Mouse (Mus musculus): ENCODE measurements around the gene Rnf187. TPM values are rescaled to one million over a fixed set of nuclear protein-coding genes. Genes with fewer than 3 reads are reported as not detected.

Gene Rnf187
- total and polyA plus RNA-seq, 2 experiments from 2014 or later, result 700 to 925 TPM

GRCm38 (mm10) chr11:58894456-58894855 lies 44.3 kb downstream of the Rnf187 start:
- Histone ChIP-seq H3K27ac (ENCODE audit: low read depth, low read length) (no peak overlapping the region), H3K9ac (replicated peaks; ENCODE audit: low read length, poor library complexity, severe bottlenecking) (no peak overlapping the region), H3K9me3 (ENCODE audit: low read length) (no peaks in the 10 kb centered on the region), H3K27me3 (ENCODE audit: insufficient read depth, low read length) (no peaks in the 10 kb centered on the region), H3K4me1 (ENCODE audit: insufficient read depth, low read length) (no peaks in the 10 kb centered on the region), H3K4me3 (ENCODE audit: low read depth, low read length) (no peak overlapping the region), H3K36me3 (ENCODE audit: insufficient read depth, low read length) (peaks cover 30% of the 10 kb centered on the region), H3K4me2 (ENCODE audit: low read depth, low read length, poor library complexity, severe bottlenecking) (no peak overlapping the region)
- no peak for ATAC-seq (ENCODE audit: low FRiP score)
- no peak for TF ChIP-seq CTCF (IDR thresholded peaks at IDR 0.05)
- 76% methylated on average over 6 of the region's 6 CpGs for WGBS
- no peak for DNase-seq (ENCODE audit: low spot score)

GRCm38 (mm10) chr11:58890511-58890910 lies 48.2 kb downstream of the Rnf187 start:
- DNase-seq (ENCODE audit: low spot score) (no peak), ATAC-seq (ENCODE audit: low FRiP score) (no peak)
- H3K36me3 ChIP-seq (ENCODE audit: insufficient read depth, low read length), result peaks cover 21% of the 10 kb centered on the region
- H3K27me3 ChIP-seq (ENCODE audit: insufficient read depth, low read length), result no peaks in the 10 kb centered on the region
- TF ChIP-seq CTCF (IDR thresholded peaks at IDR 0.05), result no peak
- H3K4me1 ChIP-seq (ENCODE audit: insufficient read depth, low read length), result no peaks in the 10 kb centered on the region
- H3K27ac ChIP-seq (ENCODE audit: low read depth, low read length), result no peak overlapping the region
- no peak overlapping the region for H3K4me2 ChIP-seq (ENCODE audit: low read depth, low read length, poor library complexity, severe bottlenecking)
- WGBS, result 94% methylated on average over 10 of the region's 10 CpGs
- H3K4me3 ChIP-seq (ENCODE audit: low read depth, low read length), result no peak overlapping the region
- no peak overlapping the region for H3K9ac ChIP-seq (replicated peaks; ENCODE audit: low read length, poor library complexity, severe bottlenecking)
- no peaks in the 10 kb centered on the region for H3K9me3 ChIP-seq (ENCODE audit: low read length)

- 84% methylated on average over 8 of the region's 8 CpGs for WGBS
- no peak for TF ChIP-seq CTCF (IDR thresholded peaks at IDR 0.05)
- no peak overlapping the region for H3K27ac ChIP-seq (ENCODE audit: low read depth, low read length)
- H3K9me3 ChIP-seq (ENCODE audit: low read length), result no peaks in the 10 kb centered on the region
- ATAC-seq (ENCODE audit: low FRiP score), result no peak
- H3K27me3 ChIP-seq (ENCODE audit: insufficient read depth, low read length), result no peaks in the 10 kb centered on the region
- no peak for DNase-seq (ENCODE audit: low spot score)
- no peaks in the 10 kb centered on the region for H3K4me1 ChIP-seq (ENCODE audit: insufficient read depth, low read length)
- H3K4me2 ChIP-seq (ENCODE audit: low read depth, low read length, poor library complexity, severe bottlenecking), result no peak overlapping the region
- H3K36me3 ChIP-seq (ENCODE audit: insufficient read depth, low read length), result peaks cover 36% of the 10 kb centered on the region
- H3K9ac ChIP-seq (replicated peaks; ENCODE audit: low read length, poor library complexity, severe bottlenecking), result no peak overlapping the region
- no peak overlapping the region for H3K4me3 ChIP-seq (ENCODE audit: low read depth, low read length)
These were observed 55.0 kb downstream of the Rnf187 start for GRCm38 (mm10) chr11:58883756-58884155.

Small RNA genes lying within 50 kb of the gene (microRNA-seq; reads per million reads assigned to microRNA genes)
- gene Gm44313 (ENCODE audit: borderline number of aligned reads), result not detected

Other genes starting within 250 kb of the Rnf187 start
- not detected in 2 replicates for gene Olfr319, start 239.8 kb downstream of the Rnf187 start, total RNA-seq (2014; rRNA removed)
- gene Olfr319, start 239.8 kb downstream of the Rnf187 start, polyA plus RNA-seq (2015; fragmentation: Nextera tagmentation; extraction: Ambion mirVana), result not detected in 2 replicates
- gene Olfr318, start 214.9 kb downstream of the Rnf187 start, total RNA-seq (2014; rRNA removed), result not detected in 2 replicates
- gene Olfr318, start 214.9 kb downstream of the Rnf187 start, polyA plus RNA-seq (2015; fragmentation: Nextera tagmentation; extraction: Ambion mirVana), result not detected in 2 replicates
- 0.11 and 0.14 TPM in 2 replicates for gene Olfr317, start 199.7 kb downstream of the Rnf187 start, total RNA-seq (2014; rRNA removed)
- 0.12 and 0.15 TPM in 2 replicates for gene Olfr317, start 199.7 kb downstream of the Rnf187 start, polyA plus RNA-seq (2015; fragmentation: Nextera tagmentation; extraction: Ambion mirVana)
- not detected in 2 replicates for gene Olfr316, start 186.2 kb downstream of the Rnf187 start, total RNA-seq (2014; rRNA removed)
- gene Olfr316, start 186.2 kb downstream of the Rnf187 start, polyA plus RNA-seq (2015; fragmentation: Nextera tagmentation; extraction: Ambion mirVana), result not detected in 2 replicates
- not detected in 2 replicates for gene Olfr315, start 165.7 kb downstream of the Rnf187 start, total RNA-seq (2014; rRNA removed)
- gene Olfr315, start 165.7 kb downstream of the Rnf187 start, polyA plus RNA-seq (2015; fragmentation: Nextera tagmentation; extraction: Ambion mirVana), result not detected in 2 replicates
- gene Olfr314, start 156.0 kb downstream of the Rnf187 start, total RNA-seq (2014; rRNA removed), result not detected in 2 replicates
- not detected in 2 replicates for gene Olfr314, start 156.0 kb downstream of the Rnf187 start, polyA plus RNA-seq (2015; fragmentation: Nextera tagmentation; extraction: Ambion mirVana)
- 2.6 and 3.1 TPM in 2 replicates for gene Fam183b, start 137.0 kb downstream of the Rnf187 start, total RNA-seq (2014; rRNA removed)
- gene Fam183b, start 137.0 kb downstream of the Rnf187 start, polyA plus RNA-seq (2015; fragmentation: Nextera tagmentation; extraction: Ambion mirVana), result 17.3 and 17.7 TPM in 2 replicates
- not detected in 2 replicates for gene Olfr313, start 123.9 kb downstream of the Rnf187 start, total RNA-seq (2014; rRNA removed)
- gene Olfr313, start 123.9 kb downstream of the Rnf187 start, polyA plus RNA-seq (2015; fragmentation: Nextera tagmentation; extraction: Ambion mirVana), result not detected in 2 replicates
- gene Olfr312, start 109.7 kb downstream of the Rnf187 start, total RNA-seq (2014; rRNA removed), result not detected in 2 replicates
- not detected in 2 replicates for gene Olfr312, start 109.7 kb downstream of the Rnf187 start, polyA plus RNA-seq (2015; fragmentation: Nextera tagmentation; extraction: Ambion mirVana)
- gene Olfr311, start 99.7 kb downstream of the Rnf187 start, total RNA-seq (2014; rRNA removed), result not detected in 2 replicates
- gene Olfr311, start 99.7 kb downstream of the Rnf187 start, polyA plus RNA-seq (2015; fragmentation: Nextera tagmentation; extraction: Ambion mirVana), result not detected in 2 replicates
- 13.6 and 20.2 TPM in 2 replicates for gene Gm12258, start 91.8 kb downstream of the Rnf187 start, total RNA-seq (2014; rRNA removed)
- gene Gm12258, start 91.8 kb downstream of the Rnf187 start, polyA plus RNA-seq (2015; fragmentation: Nextera tagmentation; extraction: Ambion mirVana), result 10.5 and 13.5 TPM in 2 replicates
- 10.1 and 14.9 TPM in 2 replicates for gene 2810021J22Rik, start 71.7 kb downstream of the Rnf187 start, total RNA-seq (2014; rRNA removed)
- 6.8 and 7.4 TPM in 2 replicates for gene 2810021J22Rik, start 71.7 kb downstream of the Rnf187 start, polyA plus RNA-seq (2015; fragmentation: Nextera tagmentation; extraction: Ambion mirVana)
- 9.1 and 9.5 TPM in 2 replicates for gene Zfp39, start 34.7 kb downstream of the Rnf187 start, total RNA-seq (2014; rRNA removed)
- gene Zfp39, start 34.7 kb downstream of the Rnf187 start, polyA plus RNA-seq (2015; fragmentation: Nextera tagmentation; extraction: Ambion mirVana), result 5.3 and 7.5 TPM in 2 replicates
- gene Btnl10, start 21.0 kb downstream of the Rnf187 start, total RNA-seq (2014; rRNA removed), result 0.16 and 0.24 TPM in 2 replicates
- not detected in 2 replicates for gene Btnl10, start 21.0 kb downstream of the Rnf187 start, polyA plus RNA-seq (2015; fragmentation: Nextera tagmentation; extraction: Ambion mirVana)
- gene Hist3h2ba, start 10.0 kb upstream of the Rnf187 start, total RNA-seq (2014; rRNA removed), result 552 and 1,117 TPM in 2 replicates
- 114 and 126 TPM in 2 replicates for gene Hist3h2ba, start 10.0 kb upstream of the Rnf187 start, polyA plus RNA-seq (2015; fragmentation: Nextera tagmentation; extraction: Ambion mirVana)
- 163 and 242 TPM in 2 replicates for gene Hist3h2a, start 15.8 kb upstream of the Rnf187 start, total RNA-seq (2014; rRNA removed)
- 42.0 and 46.2 TPM in 2 replicates for gene Hist3h2a, start 15.8 kb upstream of the Rnf187 start, polyA plus RNA-seq (2015; fragmentation: Nextera tagmentation; extraction: Ambion mirVana)
- gene Trim17, start 15.8 kb upstream of the Rnf187 start, total RNA-seq (2014; rRNA removed), result 2.2 and 6.2 TPM in 2 replicates
- gene Trim17, start 15.8 kb upstream of the Rnf187 start, polyA plus RNA-seq (2015; fragmentation: Nextera tagmentation; extraction: Ambion mirVana), result 0.67 and 0.72 TPM in 2 replicates
- 23.7 and 27.8 TPM in 2 replicates for gene Trim11, start 39.2 kb upstream of the Rnf187 start, total RNA-seq (2014; rRNA removed)
- gene Trim11, start 39.2 kb upstream of the Rnf187 start, polyA plus RNA-seq (2015; fragmentation: Nextera tagmentation; extraction: Ambion mirVana), result 15.2 and 16.5 TPM in 2 replicates
- 2.1 and 4.0 TPM in 2 replicates for gene Obscn, start 197.5 kb upstream of the Rnf187 start, total RNA-seq (2014; rRNA removed)
- gene Obscn, start 197.5 kb upstream of the Rnf187 start, polyA plus RNA-seq (2015; fragmentation: Nextera tagmentation; extraction: Ambion mirVana), result 0.38 and 0.39 TPM in 2 replicates
- 8.1 and 14.3 TPM in 2 replicates for gene Iba57, start 224.8 kb upstream of the Rnf187 start, total RNA-seq (2014; rRNA removed)
- 9.2 and 10.4 TPM in 2 replicates for gene Iba57, start 224.8 kb upstream of the Rnf187 start, polyA plus RNA-seq (2015; fragmentation: Nextera tagmentation; extraction: Ambion mirVana)
- 0.38 and 0.99 TPM in 2 replicates for gene Gjc2, start 244.3 kb upstream of the Rnf187 start, total RNA-seq (2014; rRNA removed)
- 0.27 and 0.44 TPM in 2 replicates for gene Gjc2, start 244.3 kb upstream of the Rnf187 start, polyA plus RNA-seq (2015; fragmentation: Nextera tagmentation; extraction: Ambion mirVana)